Mouse (Mus musculus) forebrain, embryonic 14.5 days (tissue): ENCODE measurements around the gene Cox5a. TPM values are rescaled to one million over a fixed set of nuclear protein-coding genes. Genes with fewer than 3 reads are reported as not detected.

Source experiments
- ATAC-seq: fragments of 200-750 bp; cut with Nextera tagmentation; 2 replicates; pipeline ENCODE4 v1.8.0; 2017; ENCODE audit warnings: mild to moderate bottlenecking, moderate library complexity
- DNase-seq: peaks from one replicate; pipeline ENCODE4 v3.0.0-alpha.2; 2015; ENCODE audit warnings: low spot score
- H3K27ac ChIP-seq: fragments of 300-500 bp; sonication (generic); 2 replicates; pipeline ENCODE4 v1.5.1; 2014; ENCODE audit warnings: low read depth, mild to moderate bottlenecking, control low read depth, low read length, moderate library complexity
- H3K27me3 ChIP-seq: fragments of 300-500 bp; sonication (generic); replicated peaks from 2 replicates; pipeline ENCODE4 v1.6.1; 2014; ENCODE audit warnings: low read length, control low read depth, mixed read lengths; ENCODE audit not compliant: control insufficient read depth, insufficient read depth
- H3K36me3 ChIP-seq: fragments of 300-500 bp; sonication (generic); 2 replicates; pipeline ENCODE4 v1.6.1; 2014; ENCODE audit warnings: low read length, control low read depth; ENCODE audit not compliant: control insufficient read depth, insufficient read depth
- H3K4me1 ChIP-seq: fragments of 300-500 bp; sonication (generic); 2 replicates; pipeline ENCODE4 v1.6.1; 2014; ENCODE audit warnings: antibody characterized with exemption, low read length, control low read depth; ENCODE audit not compliant: control insufficient read depth, insufficient read depth
- H3K4me2 ChIP-seq: fragments of 300-500 bp; sonication (generic); 2 replicates; pipeline ENCODE4 v1.6.1; 2014; ENCODE audit warnings: mild to moderate bottlenecking, control low read depth, low read length
- H3K4me3 ChIP-seq: fragments of 300-500 bp; sonication (generic); 2 replicates; pipeline ENCODE4 v1.5.1; 2014; ENCODE audit warnings: low read depth, low read length, control low read depth
- H3K9ac ChIP-seq: fragments of 300-500 bp; sonication (generic); 2 replicates; pipeline ENCODE4 v1.6.1; 2014; ENCODE audit warnings: mild to moderate bottlenecking, low read length, control low read depth, moderate library complexity
- H3K9me3 ChIP-seq: fragments of 300-500 bp; sonication (generic); replicated peaks from 2 replicates; pipeline ENCODE4 v1.6.1; 2016; ENCODE audit warnings: low read length, control low read depth, mixed read lengths; ENCODE audit not compliant: control insufficient read depth
- WGBS: fragments of 180-500 bp; shearing (Covaris S2); extraction: QIAGEN DNeasy Blood & Tissue Kit; methylation state at CpG from one replicate; pipeline ENCODE4 v1.1.7; 2014; 5-methylcytosine and 5-hydroxymethylcytosine counted together
- polyA plus RNA-seq: library from polyadenylated mRNA; unstranded; fragments of >200 nt; fragmentation: Nextera tagmentation; extraction: Ambion mirVana; gene quantifications from 2 replicates; pipeline ENCODE4 v1.2.1, GENCODE M21; 2014

The Cox5a gene
- polyA plus RNA-seq, 1 experiment from 2014 or later = 827 TPM

GRCm38 (mm10) chr9:57522114-57522860 is 1.2 kb downstream of the Cox5a start:
- DNase-seq = no peak
- Histone ChIP-seq H3K4me2 (peak overlapping the region; percentile 81), H3K4me3 (peak overlapping the region; percentile 97), H3K36me3 (no peaks in the 10 kb centered on the region; the same call in 1 of the 2 replicates), H3K9ac (peak overlapping the region; percentile 97), H3K27me3 (no peaks in the 10 kb centered on the region), H3K9me3 (no peaks in the 10 kb centered on the region), H3K4me1 (peaks cover 20% of the 10 kb centered on the region), H3K27ac (no peak overlapping the region)
- WGBS = 38% methylated on average over 7 of the region's 7 CpGs
- no peak for ATAC-seq

DNA sequence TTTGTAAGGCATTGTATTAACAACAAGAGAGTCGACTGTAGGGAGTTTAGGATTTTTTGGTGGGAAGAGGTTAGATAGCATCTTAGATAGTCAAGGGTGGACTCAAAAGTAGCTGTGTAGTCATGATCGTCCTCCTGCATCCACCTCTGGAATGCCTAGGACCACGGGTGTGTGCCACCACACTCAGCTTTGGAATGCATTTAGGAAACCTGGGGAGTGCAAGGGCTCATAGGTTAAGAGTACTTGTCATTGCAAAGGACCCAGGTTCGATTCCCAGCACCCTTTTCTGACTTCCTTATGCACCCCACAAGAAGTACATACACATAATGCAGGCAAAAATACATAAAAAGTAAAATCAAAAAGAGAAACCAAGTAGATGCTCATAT is 1.8 kb downstream of the Cox5a start:
- Histone ChIP-seq H3K4me2 (peak overlapping the region; percentile 81), H3K9ac (peak overlapping the region; percentile 97; the same call in 1 of the 2 replicates), H3K27me3 (no peaks in the 10 kb centered on the region), H3K9me3 (no peaks in the 10 kb centered on the region), H3K4me1 (peaks cover 20% of the 10 kb centered on the region), H3K27ac (no peak overlapping the region), H3K36me3 (no peaks in the 10 kb centered on the region; the same call in 1 of the 2 replicates), H3K4me3 (peak overlapping the region; percentile 97; the same call in 1 of the 2 replicates)
- ATAC-seq (no peak), DNase-seq (no peak)
- 75% methylated on average over 4 of the region's 4 CpGs for WGBS

DNA sequence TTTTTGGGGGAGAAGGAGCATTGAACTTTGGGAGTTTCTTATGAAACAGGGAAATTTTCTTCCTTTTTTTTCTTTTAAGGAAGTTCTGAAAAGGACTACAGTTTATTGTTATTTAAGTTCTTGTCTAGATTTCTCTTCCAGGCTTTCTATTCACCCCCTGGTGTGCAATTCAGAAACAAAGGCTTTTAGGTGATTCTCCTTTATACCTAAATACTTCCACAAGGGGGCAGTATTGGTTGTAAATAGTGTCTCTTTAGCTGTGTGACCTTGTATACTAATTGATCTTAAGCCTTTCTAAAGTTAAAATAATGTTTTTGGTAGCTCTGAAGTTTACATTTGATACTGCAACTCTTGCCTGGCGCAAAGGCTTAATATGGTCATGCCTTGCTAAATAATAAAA is 2.7 kb downstream of the Cox5a start:
- Histone ChIP-seq H3K4me2 (peak overlapping the region; percentile 14; the same call in 1 of the 2 replicates), H3K9ac (no peak overlapping the region), H3K4me3 (no peak overlapping the region), H3K27me3 (no peaks in the 10 kb centered on the region), H3K4me1 (peaks cover 20% of the 10 kb centered on the region), H3K9me3 (no peaks in the 10 kb centered on the region), H3K36me3 (no peaks in the 10 kb centered on the region; the same call in 1 of the 2 replicates), H3K27ac (no peak overlapping the region)
- ATAC-seq = no peak
- 85% methylated on average over 1 of the region's 1 CpGs for WGBS
- peak; percentile 91 for DNase-seq

- DNase-seq = no peak
- no peak overlapping the region for H3K4me3 ChIP-seq
- peaks cover 20% of the 10 kb centered on the region for H3K4me1 ChIP-seq
- H3K4me2 ChIP-seq = no peak overlapping the region
- no peaks in the 10 kb centered on the region for H3K27me3 ChIP-seq
- H3K9me3 ChIP-seq = no peaks in the 10 kb centered on the region
- peaks cover 4% of the 10 kb centered on the region for H3K36me3 ChIP-seq
- ATAC-seq = no peak
- H3K27ac ChIP-seq = no peak overlapping the region
- no peak overlapping the region for H3K9ac ChIP-seq
Observed at GRCm38 (mm10) chr9:57524439-57524838, 3.4 kb downstream of the Cox5a start.

GRCm38 (mm10) chr9:57525516-57525915 is 4.4 kb downstream of the Cox5a start:
- no peak overlapping the region for H3K9ac ChIP-seq
- WGBS = 89% methylated on average over 2 of the region's 2 CpGs
- H3K27me3 ChIP-seq = no peaks in the 10 kb centered on the region
- H3K4me3 ChIP-seq = no peak overlapping the region
- peaks cover 11% of the 10 kb centered on the region for H3K36me3 ChIP-seq
- ATAC-seq (no peak), DNase-seq (no peak)
- H3K4me2 ChIP-seq = no peak overlapping the region
- H3K27ac ChIP-seq = no peak overlapping the region
- H3K4me1 ChIP-seq = peaks cover 20% of the 10 kb centered on the region
- no peaks in the 10 kb centered on the region for H3K9me3 ChIP-seq

DNA sequence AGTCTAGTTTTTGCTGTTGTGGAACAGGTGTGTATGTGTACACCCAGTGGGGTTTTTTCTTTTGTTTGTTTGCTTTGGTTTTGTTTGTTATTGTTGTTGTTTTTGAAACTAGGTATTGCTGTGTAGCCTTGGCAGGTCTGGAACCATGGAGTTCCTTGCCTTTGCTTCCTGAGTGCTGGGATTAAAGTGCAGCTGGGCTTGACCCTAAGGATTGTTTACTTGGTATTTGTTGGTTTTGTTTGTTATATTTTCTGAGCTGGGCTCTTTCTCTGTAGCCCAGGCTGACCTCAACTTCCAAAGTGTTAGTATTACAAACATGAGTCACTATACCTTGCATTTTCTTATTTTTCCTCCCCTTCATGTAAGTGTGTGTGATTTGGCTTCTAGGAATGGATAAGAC is 5.4 kb downstream of the Cox5a start:
- no peak for ATAC-seq
- H3K9me3 ChIP-seq = no peaks in the 10 kb centered on the region
- H3K9ac ChIP-seq = no peak overlapping the region
- H3K27me3 ChIP-seq = no peaks in the 10 kb centered on the region
- H3K4me3 ChIP-seq = no peak overlapping the region
- H3K4me2 ChIP-seq = no peak overlapping the region
- H3K4me1 ChIP-seq = peaks cover 20% of the 10 kb centered on the region
- no peak for DNase-seq
- peaks cover 19% of the 10 kb centered on the region for H3K36me3 ChIP-seq
- H3K27ac ChIP-seq = no peak overlapping the region

- Histone ChIP-seq H3K27ac (no peak overlapping the region), H3K4me2 (no peak overlapping the region), H3K9ac (no peak overlapping the region), H3K27me3 (no peaks in the 10 kb centered on the region), H3K36me3 (peaks cover 54% of the 10 kb centered on the region), H3K4me1 (peaks cover 4% of the 10 kb centered on the region; the same call in 1 of the 2 replicates), H3K4me3 (no peak overlapping the region), H3K9me3 (no peaks in the 10 kb centered on the region)
- 86% methylated on average over 1 of the region's 1 CpGs for WGBS
- DNase-seq = no peak
- no peak for ATAC-seq
Observed at GRCm38 (mm10) chr9:57531946-57532345, 10.9 kb downstream of the Cox5a start.

GRCm38 (mm10) chr9:57536362-57536761 is 15.3 kb downstream of the Cox5a start:
- H3K36me3 ChIP-seq = peaks cover 60% of the 10 kb centered on the region

GRCm38 (mm10) chr9:57537044-57537727 is 16.1 kb downstream of the Cox5a start, which contains the start of gene Fam219b:
Fam219b (plus strand) TSS chr9:57537528.
- WGBS = under 1% methylated on average over 45 of the region's 45 CpGs
- peak within 1 kb of the TSS; percentile 86 for H3K27ac ChIP-seq
- ATAC-seq = peak; percentile 88
- peak within 1 kb of the TSS; percentile 65 for H3K4me2 ChIP-seq
- H3K4me3 ChIP-seq = peak within 1 kb of the TSS; percentile 70
- peak; percentile 92 for DNase-seq
- H3K9ac ChIP-seq = peak within 1 kb of the TSS; percentile 80
- H3K27me3 ChIP-seq = no peaks in the 10 kb centered on the region
- H3K9me3 ChIP-seq = no peaks in the 10 kb centered on the region
- peaks cover 12% of the 10 kb centered on the region for H3K4me1 ChIP-seq
- peaks cover 60% of the 10 kb centered on the region for H3K36me3 ChIP-seq

More at GRCm38 (mm10) chr9:57536362-57536761, 15.3 kb downstream of the Cox5a start:
- no peak overlapping the region for H3K27ac ChIP-seq
- WGBS = 93% methylated on average over 5 of the region's 5 CpGs
- H3K27me3 ChIP-seq = no peaks in the 10 kb centered on the region
- H3K9me3 ChIP-seq = no peaks in the 10 kb centered on the region
- H3K4me2 ChIP-seq = peak overlapping the region; percentile 65
- no peak for ATAC-seq
- H3K4me3 ChIP-seq = no peak overlapping the region
- peaks cover 12% of the 10 kb centered on the region for H3K4me1 ChIP-seq
- 0 out of 2 replicates have a peak overlapping the region, but pooled peaks have one; percentile 80 for H3K9ac ChIP-seq
- DNase-seq = no peak
